Mouse (Mus musculus) kidney, embryonic 14.5 days (tissue): Measurements from ENCODE around the gene Rps6ka3. TPM values are rescaled to one million over a fixed set of nuclear protein-coding genes. Genes with fewer than 3 reads are reported as not detected.

Experiments
- ATAC-seq: fragments of 200-750 bp; cut with Nextera tagmentation; 2 replicates; pipeline ENCODE4 v1.8.0; 2017; ENCODE audit warnings: moderate number of reproducible peaks, mild to moderate bottlenecking, moderate TSS enrichment, moderate library complexity; ENCODE audit not compliant: low FRiP score, low TSS enrichment
- H3K27ac ChIP-seq: fragments of 300-500 bp; sonication (generic); 2 replicates; pipeline ENCODE4 v1.5.1; 2014; ENCODE audit warnings: low read depth, mild to moderate bottlenecking, low read length, moderate library complexity, mixed read lengths
- H3K27me3 ChIP-seq: fragments of 300-500 bp; sonication (generic); 2 replicates; pipeline ENCODE4 v1.6.1; 2014; ENCODE audit warnings: mild to moderate bottlenecking, low read length; ENCODE audit not compliant: control insufficient read depth, insufficient read depth
- H3K36me3 ChIP-seq: fragments of 300-500 bp; sonication (generic); 2 replicates; pipeline ENCODE4 v1.6.1; 2014; ENCODE audit warnings: low read length, mixed read lengths; ENCODE audit not compliant: control insufficient read depth, insufficient read depth
- H3K4me1 ChIP-seq: fragments of 300-500 bp; sonication (generic); 2 replicates; pipeline ENCODE4 v1.6.1; 2014; ENCODE audit warnings: low read length, mixed read lengths; ENCODE audit not compliant: control insufficient read depth, insufficient read depth
- H3K4me2 ChIP-seq: fragments of 300-500 bp; sonication (generic); replicated peaks from 2 replicates; pipeline ENCODE4 v1.6.1; 2014; ENCODE audit warnings: low read depth, mild to moderate bottlenecking, low read length
- H3K4me3 ChIP-seq: fragments of 300-500 bp; sonication (generic); 2 replicates; pipeline ENCODE4 v1.5.1; 2014; ENCODE audit warnings: mild to moderate bottlenecking, low read length
- H3K9ac ChIP-seq: fragments of 300-500 bp; sonication (generic); 2 replicates; pipeline ENCODE4 v1.6.1; 2014; ENCODE audit warnings: low read depth, mild to moderate bottlenecking, low read length, moderate library complexity
- H3K9me3 ChIP-seq: fragments of 300-500 bp; sonication (generic); 2 replicates; pipeline ENCODE4 v1.6.1; 2016; ENCODE audit warnings: low read length; ENCODE audit not compliant: control insufficient read depth
- WGBS: fragments of 180-500 bp; shearing (Covaris S2); extraction: QIAGEN DNeasy Blood & Tissue Kit; methylation state at CpG from one replicate; pipeline ENCODE4 v1.1.7; 2014; 5-methylcytosine and 5-hydroxymethylcytosine counted together
- polyA plus RNA-seq: library from polyadenylated mRNA; unstranded; fragments of >200 nt; fragmentation: Nextera tagmentation; extraction: Ambion mirVana; gene quantifications from 2 replicates; pipeline ENCODE4 v1.2.1, GENCODE M21; 2014

Gene Rps6ka3
- polyA plus RNA-seq, 1 experiment from 2014 or later = 14.2 TPM

DNA sequence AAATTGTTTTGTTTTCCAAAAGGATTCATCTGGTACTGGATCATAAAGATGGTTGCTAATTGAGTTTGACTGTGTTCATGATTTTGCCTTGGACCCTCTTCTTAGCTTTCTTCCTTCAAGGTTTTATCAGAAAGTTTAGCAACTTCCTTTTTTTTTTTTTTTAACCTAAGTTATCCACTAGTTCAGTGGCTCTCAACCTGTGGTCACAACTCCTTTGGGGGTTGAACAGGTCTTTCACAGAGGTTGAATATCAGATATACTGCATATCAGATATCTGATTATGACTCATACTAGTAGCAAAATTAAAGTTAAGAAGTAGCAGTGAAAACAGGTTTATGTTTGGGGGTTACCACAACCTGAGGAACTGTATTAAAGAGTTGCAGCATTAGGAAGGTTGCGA lies 85.8 kb downstream of the Rps6ka3 start:
- Histone ChIP-seq H3K27me3 (no peaks in the 10 kb centered on the region), H3K4me3 (no peak overlapping the region), H3K9ac (no peak overlapping the region), H3K4me1 (no peaks in the 10 kb centered on the region), H3K27ac (no peak overlapping the region), H3K4me2 (no peak overlapping the region), H3K36me3 (no peaks in the 10 kb centered on the region), H3K9me3 (no peaks in the 10 kb centered on the region)
- no peak for ATAC-seq
- 97% methylated on average over 1 of the region's 1 CpGs for whole genome bisulfite sequencing

DNA sequence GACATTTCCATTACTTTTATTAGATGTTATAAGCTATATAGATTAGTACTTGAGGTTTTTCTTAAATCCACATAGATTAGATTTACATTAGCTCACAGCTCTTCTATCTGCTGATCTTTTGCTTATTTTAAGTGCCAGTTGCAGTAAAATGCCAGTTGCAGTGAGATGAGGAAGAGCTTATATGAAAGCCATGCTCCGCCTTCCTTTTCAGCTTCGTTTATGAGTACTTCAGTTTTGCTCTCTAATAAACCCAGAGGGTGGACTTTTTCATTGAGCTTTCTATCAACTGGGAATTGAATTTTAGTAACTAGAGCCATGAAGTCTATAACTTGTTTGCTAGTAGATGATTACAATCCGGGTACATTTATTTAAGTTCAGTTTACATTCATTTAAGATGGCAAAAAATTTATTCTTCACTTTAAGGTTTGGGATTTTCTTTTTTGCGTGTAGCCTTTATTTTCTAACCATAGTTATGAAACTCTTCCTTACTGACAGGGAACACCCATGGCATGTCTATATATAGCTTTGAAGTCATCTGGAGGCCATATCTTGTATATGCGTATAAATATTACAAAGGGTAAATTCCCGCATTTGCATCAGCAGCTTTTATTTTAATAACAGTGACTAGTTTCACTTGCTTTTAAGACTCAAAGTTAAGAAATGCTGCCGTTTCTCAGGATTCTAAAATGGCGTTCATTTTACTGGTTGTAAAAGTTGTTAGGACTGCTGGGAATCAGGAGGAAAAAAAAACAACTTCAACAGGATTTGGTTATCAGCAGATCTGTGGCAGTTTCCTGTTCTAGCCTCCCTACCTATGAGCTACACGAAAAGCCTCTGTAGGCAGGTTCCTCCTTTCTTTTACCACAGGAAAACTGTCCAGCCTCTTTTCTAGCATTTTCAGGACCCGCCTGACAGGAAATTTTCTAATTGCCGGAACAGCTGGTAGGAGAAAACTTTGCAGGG lies 92.5 kb downstream of the Rps6ka3 start:
- Histone ChIP-seq H3K27ac (peak overlapping the region; percentile 17; the same call in 1 of the 2 replicates), H3K9me3 (no peaks in the 10 kb centered on the region), H3K36me3 (no peaks in the 10 kb centered on the region), H3K4me3 (no peak overlapping the region), H3K4me1 (no peaks in the 10 kb centered on the region), H3K9ac (no peak overlapping the region), H3K27me3 (no peaks in the 10 kb centered on the region), H3K4me2 (no peak overlapping the region)
- WGBS = 78% methylated on average over 11 of the region's 11 CpGs
- ATAC-seq = no peak

DNA sequence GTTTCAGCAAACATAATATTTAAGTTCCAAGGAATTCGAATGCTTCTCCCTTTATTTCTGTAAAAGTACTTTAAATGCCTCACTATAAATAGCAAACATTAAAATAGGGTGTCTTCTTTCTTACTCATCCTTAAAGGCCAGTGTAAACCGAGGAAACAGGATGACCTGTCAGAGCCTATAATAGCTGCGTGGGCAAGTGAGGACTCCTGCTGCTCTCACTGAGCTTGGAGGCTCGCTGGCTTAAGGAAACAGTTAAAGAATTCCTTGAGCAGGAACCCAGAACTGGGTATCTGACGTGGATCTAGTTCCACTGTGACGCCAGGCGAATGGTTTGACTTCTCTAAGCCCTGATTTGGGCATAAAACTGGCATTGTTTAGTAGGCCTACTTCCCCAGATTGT lies 105.2 kb downstream of the Rps6ka3 start:
- H3K27ac ChIP-seq = no peak overlapping the region
- ATAC-seq = no peak
- WGBS = 80% methylated on average over 7 of the region's 7 CpGs
- H3K9ac ChIP-seq = no peak overlapping the region
- H3K4me3 ChIP-seq = no peak overlapping the region
- H3K36me3 ChIP-seq = no peaks in the 10 kb centered on the region; the same call in 1 of the 2 replicates
- no peaks in the 10 kb centered on the region for H3K27me3 ChIP-seq
- no peaks in the 10 kb centered on the region for H3K9me3 ChIP-seq
- no peaks in the 10 kb centered on the region for H3K4me1 ChIP-seq
- H3K4me2 ChIP-seq = no peak overlapping the region

DNA sequence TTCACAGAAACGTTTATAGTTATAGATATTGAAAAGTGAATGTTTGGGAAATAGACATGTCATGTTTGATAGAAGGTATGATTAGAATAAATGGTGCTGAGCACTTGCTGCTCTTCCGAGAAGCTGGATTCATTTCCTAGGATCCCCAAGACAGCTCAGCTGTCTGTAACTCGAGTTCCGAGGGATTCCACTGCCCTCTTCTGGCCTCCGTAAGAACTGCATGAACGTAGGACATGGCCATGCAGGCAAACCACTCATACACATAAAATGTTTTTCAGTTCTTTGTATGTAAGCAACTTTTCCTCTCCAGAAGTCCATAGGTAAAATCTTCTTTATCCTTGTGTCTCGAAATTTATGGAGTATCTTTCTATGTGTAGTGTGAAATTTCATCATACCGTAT lies 111.2 kb downstream of the Rps6ka3 start:
- H3K27ac ChIP-seq = no peak overlapping the region
- no peaks in the 10 kb centered on the region for H3K4me1 ChIP-seq
- 27% methylated on average over 8 of the region's 8 CpGs for WGBS
- H3K36me3 ChIP-seq = no peaks in the 10 kb centered on the region; the same call in 1 of the 2 replicates
- no peak overlapping the region for H3K4me2 ChIP-seq
- H3K9me3 ChIP-seq = no peaks in the 10 kb centered on the region
- ATAC-seq = no peak
- H3K27me3 ChIP-seq = no peaks in the 10 kb centered on the region
- no peak overlapping the region for H3K4me3 ChIP-seq
- no peak overlapping the region for H3K9ac ChIP-seq

DNA sequence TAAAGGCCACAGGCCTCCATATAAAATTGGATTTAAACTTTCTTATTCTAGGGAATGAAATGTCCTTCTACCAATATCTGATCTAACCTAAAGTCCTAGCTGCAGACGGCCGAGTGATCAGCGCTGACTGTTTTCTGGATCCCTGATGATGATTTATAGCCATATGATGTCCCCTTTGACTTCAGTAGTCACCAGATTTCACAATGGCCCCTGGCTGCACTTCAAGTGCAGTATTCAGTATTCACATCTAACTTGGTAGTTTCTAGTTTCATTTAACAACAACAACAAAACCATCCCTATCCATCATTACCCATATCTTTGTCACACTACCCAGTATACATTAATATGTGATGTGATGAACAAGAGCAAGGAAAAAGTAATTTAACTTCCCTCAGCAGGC lies 154.4 kb downstream of the Rps6ka3 start:
- H3K4me3 ChIP-seq = no peak overlapping the region
- H3K9ac ChIP-seq = no peak overlapping the region
- no peak overlapping the region for H3K27ac ChIP-seq
- H3K4me1 ChIP-seq = no peaks in the 10 kb centered on the region
- H3K36me3 ChIP-seq = peaks cover 14% of the 10 kb centered on the region; the same call in 1 of the 2 replicates
- no peaks in the 10 kb centered on the region for H3K9me3 ChIP-seq
- ATAC-seq = no peak
- no peaks in the 10 kb centered on the region for H3K27me3 ChIP-seq
- no peak overlapping the region for H3K4me2 ChIP-seq
- 80% methylated on average over 3 of the region's 3 CpGs for WGBS

DNA sequence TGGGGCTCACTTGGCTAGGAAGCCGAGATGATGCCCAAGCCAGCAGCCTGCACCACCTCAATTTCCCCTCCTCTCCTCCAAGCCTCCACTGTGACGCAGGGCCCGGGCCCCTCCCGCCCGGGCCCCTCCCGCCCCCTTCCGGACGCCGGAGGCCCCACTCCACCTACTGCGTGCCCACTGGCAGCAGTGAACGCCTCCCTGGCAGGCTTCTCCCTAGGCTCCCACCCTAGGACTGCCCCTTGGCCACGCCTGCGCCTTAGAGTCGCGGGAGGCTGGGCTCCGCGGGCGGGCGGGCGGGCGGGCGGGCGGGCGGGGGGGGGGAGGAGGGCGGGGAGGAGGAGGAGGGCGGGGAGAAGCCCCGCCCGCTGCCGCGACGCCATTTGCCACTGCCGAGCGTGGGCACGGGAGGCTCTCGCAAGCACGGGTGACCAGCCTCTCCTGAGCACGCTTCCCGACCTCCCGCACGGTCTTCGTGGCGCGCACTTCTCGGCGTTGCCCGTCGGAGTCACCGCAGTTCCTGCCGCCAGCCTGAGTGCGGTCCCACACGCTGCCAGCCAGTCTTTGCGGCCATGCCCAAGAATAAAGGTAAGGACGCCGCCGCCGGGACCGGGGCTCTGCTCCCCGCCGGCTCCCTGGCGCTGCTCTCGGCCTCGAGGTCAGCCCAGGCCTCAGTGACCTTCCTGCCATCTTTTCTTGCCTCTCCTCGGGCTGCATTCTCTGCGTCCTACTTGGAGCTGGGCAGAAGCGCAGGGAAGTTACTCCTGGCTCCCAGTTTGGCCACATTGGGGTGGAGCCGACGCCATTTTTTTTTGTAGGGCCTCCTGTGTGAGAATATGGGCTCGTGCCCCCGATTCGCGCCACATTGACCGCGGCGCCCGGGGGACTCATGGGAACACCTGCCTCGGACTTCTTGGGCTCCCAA lies 162.0 kb downstream of the Rps6ka3 start, which contains the start of gene Eif1ax:
Gene Eif1ax, plus strand, starts transcription at position 348 of the 922 bp plus-strand sequence.
- Histone ChIP-seq H3K4me3 (peak within 1 kb of the TSS; percentile 65), H3K4me1 (no peaks in the 10 kb centered on the region), H3K27me3 (no peaks in the 10 kb centered on the region), H3K27ac (peak within 1 kb of the TSS; percentile 69; the same call in 1 of the 2 replicates), H3K4me2 (peak within 1 kb of the TSS; percentile 36), H3K9ac (peak within 1 kb of the TSS; percentile 77), H3K9me3 (no peaks in the 10 kb centered on the region), H3K36me3 (no peaks in the 10 kb centered on the region)
- ATAC-seq = peak; percentile 99
- WGBS = 27% methylated on average over 56 of the region's 76 CpGs

DNA sequence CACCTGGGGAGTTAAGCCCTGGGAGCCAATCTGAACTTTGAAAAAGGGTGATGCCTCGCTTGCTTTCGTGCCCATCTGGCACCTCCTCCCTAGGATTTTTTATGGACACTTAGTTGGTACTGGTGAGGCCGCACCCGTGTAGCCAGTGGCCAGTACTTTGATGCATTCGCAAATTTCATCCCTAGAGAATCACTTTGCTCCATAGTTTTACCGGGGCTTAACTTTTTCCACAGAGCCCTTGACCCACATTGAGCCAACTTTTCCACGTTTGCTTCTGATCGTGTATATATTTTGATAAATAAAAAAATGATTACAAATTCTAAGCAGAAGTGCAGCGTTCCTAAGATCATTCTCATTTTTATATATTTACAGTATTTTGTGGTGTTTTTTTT lies 162.6 kb downstream of the Rps6ka3 start:
- H3K27ac ChIP-seq = peak overlapping the region; percentile 69; the same call in 1 of the 2 replicates
- peak overlapping the region; percentile 77 for H3K9ac ChIP-seq
- no peak for ATAC-seq
- H3K9me3 ChIP-seq = no peaks in the 10 kb centered on the region
- no peaks in the 10 kb centered on the region for H3K36me3 ChIP-seq
- H3K27me3 ChIP-seq = no peaks in the 10 kb centered on the region
- 27% methylated on average over 9 of the region's 9 CpGs for WGBS
- H3K4me2 ChIP-seq = peak overlapping the region; percentile 36
- H3K4me3 ChIP-seq = peak overlapping the region; percentile 65
- no peaks in the 10 kb centered on the region for H3K4me1 ChIP-seq

DNA sequence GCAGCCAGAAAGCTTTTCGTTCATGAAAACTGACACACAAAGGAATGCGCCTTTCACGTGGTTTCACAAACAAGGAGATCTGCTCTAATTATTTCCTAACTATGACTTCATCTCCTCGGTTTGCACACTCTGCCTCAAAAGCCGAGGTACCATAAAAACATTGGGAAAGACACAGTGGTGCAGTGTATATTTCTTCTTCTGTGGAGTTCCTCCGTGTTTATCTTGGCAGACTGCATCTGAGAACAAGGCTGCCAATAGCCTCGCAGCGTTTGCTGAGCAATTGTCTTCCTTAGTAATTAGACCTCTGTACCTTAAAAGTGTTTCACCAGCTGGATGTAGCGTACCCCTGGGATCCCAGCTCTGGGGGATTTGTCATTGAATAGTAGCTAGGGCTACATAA lies 177.0 kb downstream of the Rps6ka3 start:
- Histone ChIP-seq H3K4me1 (no peaks in the 10 kb centered on the region), H3K9ac (no peak overlapping the region), H3K36me3 (peaks cover 12% of the 10 kb centered on the region), H3K4me3 (no peak overlapping the region), H3K9me3 (no peaks in the 10 kb centered on the region), H3K27ac (no peak overlapping the region), H3K4me2 (no peak overlapping the region), H3K27me3 (no peaks in the 10 kb centered on the region)
- ATAC-seq = no peak
- 82% methylated on average over 9 of the region's 9 CpGs for WGBS
